Mouse (Mus musculus): Measurements from ENCODE around the gene Kpnb1.
"Not testable (repeated sequence)": the region's sequence is repeated elsewhere in the genome, so short reads cannot be mapped to it uniquely, and the experiment has no call there.

Kpnb1 gene

DNA sequence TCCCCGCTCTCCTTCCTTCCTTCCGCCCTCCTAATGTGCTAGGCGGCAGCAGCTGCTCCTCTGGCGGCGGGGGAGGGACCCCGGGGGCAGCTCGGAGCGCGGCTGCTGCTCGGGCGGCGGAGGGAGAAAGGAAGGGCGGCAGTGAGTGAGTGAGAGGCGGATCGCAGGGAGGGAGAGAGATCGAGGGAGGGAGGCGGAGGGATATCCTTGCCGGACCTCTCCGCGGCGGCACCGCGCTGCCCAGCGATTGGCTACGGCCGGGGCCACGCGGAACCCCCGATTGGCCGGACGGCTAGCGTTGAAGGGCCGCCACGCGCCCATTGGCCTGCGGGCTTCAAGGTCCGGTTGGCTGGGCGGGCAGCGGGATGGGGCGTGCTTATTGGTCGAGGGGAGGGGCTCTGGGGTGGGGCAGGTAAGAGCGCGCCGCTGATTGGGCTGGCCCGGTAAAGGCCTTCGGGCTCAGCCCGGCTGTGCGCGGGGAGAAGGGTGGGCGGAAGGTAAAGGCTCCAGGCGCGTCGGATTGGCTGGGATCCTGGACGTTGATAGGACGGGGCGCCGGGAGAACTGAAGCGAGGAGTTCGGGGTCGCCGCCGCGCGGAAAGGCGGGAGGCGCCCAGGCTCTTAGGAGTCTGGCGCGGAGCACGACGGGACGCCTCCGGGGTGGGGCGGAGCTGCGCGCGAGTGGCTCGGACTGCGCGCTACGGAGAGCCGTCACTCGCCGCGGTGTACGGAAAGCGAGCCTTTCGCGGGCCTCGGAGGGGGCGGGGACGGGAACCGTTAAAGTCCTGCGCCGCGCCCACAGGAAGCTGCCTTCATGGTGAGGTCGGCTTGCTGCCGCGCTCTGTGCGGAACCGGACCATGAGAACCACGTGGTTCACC, at the start of gene Kpnb1:
Gene Kpnb1 (minus strand): TSS at position 118 of the 879 bp plus-strand sequence.
- DNase-seq = peak; percentile 92 to 99

GRCm38 (mm10) chr11:97232436-97232835, 44.8 kb upstream of the Kpnb1 start:
- no peak for DNase-seq

- no peak for DNase-seq
Measured at GRCm38 (mm10) chr11:97229396-97229795, 41.7 kb upstream of the Kpnb1 start.

- no peak for DNase-seq
Measured at GRCm38 (mm10) chr11:97228985-97229384, 41.3 kb upstream of the Kpnb1 start.

DNA sequence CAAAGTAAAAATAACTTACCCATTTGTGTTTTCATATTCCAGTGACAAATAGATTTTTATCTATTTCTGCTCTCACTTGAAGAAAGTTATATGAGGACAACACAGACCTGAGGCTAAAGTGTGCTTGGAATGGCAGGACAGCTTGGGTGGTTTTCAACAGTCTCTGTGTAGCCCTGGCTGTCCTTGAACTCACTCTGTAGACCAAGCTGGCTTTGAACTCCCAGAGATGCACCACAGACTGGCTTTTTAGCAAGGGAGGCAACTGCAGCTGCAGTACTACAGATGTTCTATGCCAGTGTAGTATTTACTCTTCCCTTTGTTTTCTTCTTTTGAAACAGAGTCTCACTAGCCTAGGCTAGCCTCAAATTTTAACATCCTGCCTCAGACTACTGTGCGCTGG, 38.5 kb upstream of the Kpnb1 start:
- no peak for DNase-seq

GRCm38 (mm10) chr11:97223485-97223884, 35.8 kb upstream of the Kpnb1 start:
- no peak for DNase-seq

- no peak for DNase-seq
Measured at GRCm38 (mm10) chr11:97221611-97222010, 33.9 kb upstream of the Kpnb1 start.

DNA sequence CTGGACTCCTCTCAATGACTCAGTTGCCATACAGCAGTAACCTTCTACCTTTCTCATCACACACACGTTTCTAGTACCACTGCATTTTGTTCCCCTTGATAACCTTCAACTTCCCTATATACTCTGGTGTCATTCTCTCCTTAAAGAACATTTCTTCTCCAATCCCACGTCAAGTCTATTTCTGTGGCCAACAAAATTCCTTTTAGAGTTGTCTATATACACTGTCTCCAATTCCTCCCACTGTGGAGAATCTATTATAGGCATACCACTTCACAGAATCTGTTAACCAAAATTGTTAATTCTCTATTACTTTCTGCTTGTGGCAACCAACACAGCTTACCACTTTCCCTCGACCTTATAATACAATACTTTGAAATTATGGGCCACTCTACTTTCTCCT, 32.5 kb upstream of the Kpnb1 start:
- no peak for DNase-seq

GRCm38 (mm10) chr11:97214411-97214810, 26.7 kb upstream of the Kpnb1 start:
- DNase-seq = no peak

DNA sequence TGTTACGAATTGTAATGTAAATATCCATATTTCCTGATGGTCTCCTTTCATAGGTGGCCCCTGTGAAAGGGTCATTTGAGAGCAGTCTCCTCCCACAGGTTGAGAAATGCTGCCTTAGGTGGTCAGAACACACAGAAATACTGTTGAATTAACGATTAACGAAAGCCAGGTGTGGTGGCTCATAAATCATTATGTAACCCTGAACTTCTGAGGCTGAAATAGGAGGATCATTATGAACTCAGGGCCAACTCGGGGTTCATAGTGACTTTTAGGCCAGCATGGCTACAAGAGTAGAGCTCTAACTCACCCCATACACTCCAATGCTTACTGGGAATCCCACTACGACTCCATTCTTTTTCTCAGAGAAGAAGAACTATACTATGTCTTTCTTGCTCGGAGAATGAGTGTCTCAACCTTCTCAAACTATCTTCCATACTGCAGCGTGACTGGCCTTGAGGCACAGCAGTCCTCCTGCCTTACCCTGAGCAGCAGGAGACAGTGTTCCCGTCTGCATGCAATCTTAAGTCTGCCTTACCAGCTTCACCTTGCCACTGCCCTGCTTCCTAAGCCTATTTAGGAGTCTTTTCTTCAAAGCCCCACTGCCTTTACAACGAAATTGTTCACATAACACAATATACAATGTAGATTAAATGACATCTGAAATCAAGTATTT, 23.2 kb upstream of the Kpnb1 start:
- DNase-seq = no peak

GRCm38 (mm10) chr11:97207011-97207422, 19.3 kb upstream of the Kpnb1 start:
- no peak for DNase-seq

DNA sequence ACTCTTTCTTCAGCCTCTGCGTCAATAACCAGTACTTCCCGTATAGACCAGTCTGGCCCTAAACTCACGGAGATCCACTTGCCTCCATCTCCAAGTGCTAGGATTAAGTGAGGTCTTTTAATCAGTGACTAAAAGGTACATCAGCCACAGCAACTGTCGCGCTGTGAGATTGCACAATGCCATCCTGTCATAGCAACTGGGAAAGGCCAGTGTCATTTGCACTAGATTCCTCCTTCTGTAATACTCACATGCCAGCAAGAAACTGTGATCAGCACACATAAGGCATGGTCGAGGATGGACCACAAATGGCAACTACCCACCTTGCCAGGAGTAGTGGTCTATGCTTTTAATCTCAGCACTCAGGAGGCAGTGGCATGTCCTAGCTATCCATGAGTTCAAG, 11.8 kb upstream of the Kpnb1 start:
- no peak for DNase-seq

DNA sequence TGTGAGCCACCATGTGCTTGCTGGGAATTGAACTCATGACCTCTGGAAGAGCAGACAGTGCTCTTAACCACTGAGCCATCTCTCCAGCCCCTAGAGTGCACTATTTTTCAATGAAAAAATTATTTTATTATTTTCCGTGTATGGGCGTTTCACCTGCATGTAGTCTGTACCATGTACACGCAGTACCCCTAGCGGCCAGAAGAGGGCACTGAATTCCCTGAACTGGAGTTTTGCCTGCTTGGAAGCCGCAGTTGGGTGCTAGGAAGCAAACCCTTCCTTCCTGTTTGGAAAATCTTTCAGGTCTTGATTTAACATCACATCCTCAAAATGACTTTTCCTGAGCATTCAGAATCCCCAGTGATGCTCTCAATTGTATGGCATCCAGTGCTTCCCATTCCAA, 10.9 kb upstream of the Kpnb1 start:
- DNase-seq = peak; percentile 31 to 66

DNA sequence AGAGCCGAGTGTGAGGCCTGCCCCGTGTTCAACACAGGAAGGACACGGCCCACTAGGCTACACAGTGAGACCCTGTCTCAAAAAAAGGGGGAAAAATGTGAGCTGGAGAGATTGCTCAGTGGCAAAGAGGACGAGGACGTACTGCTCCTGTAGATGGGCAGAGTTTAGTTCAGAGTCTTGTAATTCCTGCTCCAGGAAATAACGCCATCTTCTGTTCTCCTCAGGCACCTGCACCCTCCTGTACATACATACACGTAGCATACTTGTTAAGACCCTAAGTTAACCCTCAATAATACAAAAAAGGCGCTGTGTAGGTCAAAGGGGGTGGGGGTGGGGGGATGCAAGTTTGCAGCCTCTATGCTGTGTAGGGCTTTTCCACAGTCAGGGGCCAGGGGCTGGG, 9.3 kb upstream of the Kpnb1 start:
- DNase-seq = no peak

DNA sequence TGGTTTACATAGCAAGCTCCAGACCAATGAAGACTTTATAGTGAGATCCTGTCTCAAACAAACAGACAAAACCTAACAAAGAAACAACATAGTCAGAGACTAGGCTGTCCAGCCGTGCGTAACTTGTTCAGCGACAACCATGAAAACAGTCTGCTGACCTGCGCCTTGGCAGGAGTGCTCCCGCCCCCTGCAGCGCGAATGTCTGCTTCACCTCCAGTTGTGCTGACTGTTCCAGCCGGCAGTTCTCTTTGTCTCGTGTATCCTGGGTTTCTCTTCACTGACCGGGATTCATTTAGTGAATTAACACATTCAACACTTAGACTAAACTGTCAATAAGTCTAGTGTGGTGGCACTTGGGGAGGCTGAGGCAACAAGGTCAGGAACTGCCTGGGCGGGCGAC, 8.9 kb upstream of the Kpnb1 start:
- no peak for DNase-seq

DNA sequence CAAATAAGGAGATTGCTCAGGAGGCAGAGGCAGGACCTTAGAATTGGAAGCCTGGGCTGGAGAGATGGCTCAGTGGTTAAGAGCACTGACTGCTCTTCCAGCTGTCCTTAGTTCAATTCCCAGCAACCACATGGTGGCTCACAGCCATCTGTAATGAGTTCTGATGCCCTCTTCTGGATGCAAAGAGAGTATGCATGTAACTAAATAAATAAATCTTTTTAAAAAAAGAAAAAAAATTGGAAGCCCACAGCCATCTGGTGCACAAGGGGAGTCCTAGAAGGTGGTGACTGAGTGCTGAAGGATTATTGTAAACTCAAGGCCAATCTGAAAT, 4.9 kb upstream of the Kpnb1 start:
- DNase-seq = no peak

- no peak for DNase-seq
Measured at GRCm38 (mm10) chr11:97191915-97192620, 4.4 kb upstream of the Kpnb1 start.

DNA sequence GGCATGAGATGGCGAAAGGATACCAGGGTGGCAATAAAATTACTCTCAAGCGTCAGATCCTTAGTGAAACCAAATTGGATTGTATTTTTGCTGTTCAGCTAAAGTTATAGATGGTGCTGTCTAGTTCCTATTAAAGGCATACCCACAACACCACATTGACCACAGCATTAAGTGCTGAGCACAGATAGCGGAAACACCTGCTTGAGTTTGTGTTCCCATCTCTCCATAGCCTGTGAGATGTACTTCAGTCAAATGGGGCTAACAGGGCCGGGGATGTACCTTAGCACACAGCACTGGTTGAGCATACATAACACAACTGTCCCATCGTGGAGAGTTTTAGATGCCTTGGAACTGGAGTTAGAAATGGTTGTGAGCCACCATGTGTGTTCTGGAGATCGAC, 3.3 kb upstream of the Kpnb1 start:
- no peak for DNase-seq

DNA sequence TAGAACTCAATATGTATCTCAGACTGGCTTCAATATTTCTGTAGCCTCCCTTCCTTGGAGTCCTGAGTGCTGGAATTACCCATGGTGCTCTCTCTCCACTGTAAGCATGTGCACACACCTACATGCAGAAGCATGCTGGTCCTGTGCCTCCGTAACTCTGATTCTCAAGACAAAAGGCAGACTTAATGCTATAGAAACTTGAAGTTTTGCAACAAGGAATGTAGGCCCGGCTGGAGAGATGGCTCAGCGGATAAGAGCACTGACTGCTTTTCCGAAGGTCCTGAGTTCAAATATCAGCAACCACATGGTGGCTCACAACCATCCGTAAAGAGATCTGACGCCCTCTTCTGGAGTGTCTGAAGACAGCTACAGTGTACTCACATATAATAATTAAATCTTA, 2.0 kb upstream of the Kpnb1 start:
- DNase-seq = not testable (repeated sequence)

- no peak for DNase-seq
Measured at GRCm38 (mm10) chr11:97189231-97189630, 1.6 kb upstream of the Kpnb1 start.

GRCm38 (mm10) chr11:97188643-97188955, 918 bp upstream of the Kpnb1 start:
- no peak for DNase-seq

- peak; percentile 96 for DNase-seq
Measured at GRCm38 (mm10) chr11:97186947-97187763, 526 bp downstream of the Kpnb1 start.
